Mouse (Mus musculus): ENCODE measurements around the gene Bpgm.

- no peak for TF ChIP-seq EP300 (optimal IDR thresholded peaks at IDR 0.05)
- TF ChIP-seq CTCF (IDR thresholded peaks at IDR 0.05; ENCODE audit: low read depth): peak; percentile 23; the same call in 1 of the 2 replicates
Observed at GRCm38 (mm10) chr6:34515098-34515782, 39.2 kb downstream of the Bpgm start.

All from stomach, postnatal 0 days (tissue).